Mouse (Mus musculus) forebrain, embryonic 14.5 days (tissue): ENCODE measurements at regions not wholly inside any gene's neighbourhood (a gene's known extent, or its start where the extent isn't known, plus 50 kb on each side); places are given as distances from the start of the nearest gene placed in this dataset.
A peak's percentile ranks its signal among the peaks of the same experiment; 100 is the strongest.

ENCODE experiments used
- ATAC-seq: fragments of 200-750 bp; cut with Nextera tagmentation; 2 replicates; pipeline ENCODE4 v1.8.0; 2017; ENCODE audit warnings: mild to moderate bottlenecking, moderate library complexity
- DNase-seq: peaks from one replicate; pipeline ENCODE4 v3.0.0-alpha.2; 2015; ENCODE audit warnings: low spot score
- H3K27ac ChIP-seq: fragments of 300-500 bp; sonication (generic); 2 replicates; pipeline ENCODE4 v1.5.1; 2014; ENCODE audit warnings: low read depth, mild to moderate bottlenecking, control low read depth, low read length, moderate library complexity
- H3K27me3 ChIP-seq: fragments of 300-500 bp; sonication (generic); replicated peaks from 2 replicates; pipeline ENCODE4 v1.6.1; 2014; ENCODE audit warnings: low read length, control low read depth, mixed read lengths; ENCODE audit not compliant: control insufficient read depth, insufficient read depth
- H3K36me3 ChIP-seq: fragments of 300-500 bp; sonication (generic); 2 replicates; pipeline ENCODE4 v1.6.1; 2014; ENCODE audit warnings: low read length, control low read depth; ENCODE audit not compliant: control insufficient read depth, insufficient read depth
- H3K4me1 ChIP-seq: fragments of 300-500 bp; sonication (generic); 2 replicates; pipeline ENCODE4 v1.6.1; 2014; ENCODE audit warnings: antibody characterized with exemption, low read length, control low read depth; ENCODE audit not compliant: control insufficient read depth, insufficient read depth
- H3K4me2 ChIP-seq: fragments of 300-500 bp; sonication (generic); 2 replicates; pipeline ENCODE4 v1.6.1; 2014; ENCODE audit warnings: mild to moderate bottlenecking, control low read depth, low read length
- H3K4me3 ChIP-seq: fragments of 300-500 bp; sonication (generic); 2 replicates; pipeline ENCODE4 v1.5.1; 2014; ENCODE audit warnings: low read depth, low read length, control low read depth
- H3K9ac ChIP-seq: fragments of 300-500 bp; sonication (generic); 2 replicates; pipeline ENCODE4 v1.6.1; 2014; ENCODE audit warnings: mild to moderate bottlenecking, low read length, control low read depth, moderate library complexity
- H3K9me3 ChIP-seq: fragments of 300-500 bp; sonication (generic); replicated peaks from 2 replicates; pipeline ENCODE4 v1.6.1; 2016; ENCODE audit warnings: low read length, control low read depth, mixed read lengths; ENCODE audit not compliant: control insufficient read depth
- WGBS: fragments of 180-500 bp; shearing (Covaris S2); extraction: QIAGEN DNeasy Blood & Tissue Kit; methylation state at CpG from one replicate; pipeline ENCODE4 v1.1.7; 2014; 5-methylcytosine and 5-hydroxymethylcytosine counted together

DNA sequence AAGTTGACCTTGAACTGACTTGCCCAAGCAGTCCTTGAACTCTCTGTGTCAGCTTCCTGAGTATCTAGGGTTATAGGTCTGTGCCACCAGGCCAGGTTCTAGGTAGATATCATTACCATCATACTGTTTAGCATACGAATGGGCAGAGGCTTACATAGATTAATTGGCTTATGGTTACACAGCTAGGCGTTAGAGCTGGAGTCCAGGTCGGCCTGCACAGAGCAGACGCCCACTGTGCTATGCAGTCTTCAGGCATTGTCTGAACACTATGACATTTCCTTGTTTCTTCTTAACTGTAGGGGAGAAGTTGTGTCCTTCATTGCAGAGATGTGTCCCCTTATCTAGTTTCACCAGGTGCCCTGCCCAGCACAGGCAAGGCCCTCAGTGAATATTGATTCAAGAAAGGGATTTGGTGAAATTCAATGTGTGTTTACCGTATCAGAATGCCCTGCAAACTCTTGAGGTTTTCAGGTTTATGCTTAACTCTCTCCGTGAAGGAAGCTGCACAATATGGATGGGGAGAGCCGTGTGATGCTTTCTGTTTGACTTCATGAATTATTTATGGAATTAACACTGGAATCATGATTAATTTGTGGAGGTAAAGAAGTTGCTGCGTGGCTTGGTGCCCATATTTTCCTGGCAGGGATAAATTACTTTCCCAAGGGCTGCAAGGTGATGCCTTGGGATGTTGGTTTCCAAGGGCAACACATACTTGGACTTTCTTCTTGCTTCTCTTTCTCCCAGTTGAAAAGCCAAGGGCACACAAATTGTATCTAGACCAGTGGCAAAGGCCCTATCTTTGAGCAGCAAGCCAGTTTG, 78.7 kb upstream of the Pcdh8 start:
- Histone ChIP-seq H3K36me3 (no peaks in the 10 kb centered on the region), H3K4me2 (no peak overlapping the region), H3K27me3 (no peaks in the 10 kb centered on the region), H3K4me1 (peaks cover 20% of the 10 kb centered on the region), H3K9me3 (no peaks in the 10 kb centered on the region), H3K9ac (no peak overlapping the region), H3K4me3 (no peak overlapping the region), H3K27ac (peak overlapping the region; percentile 58)
- peak; percentile 47 for ATAC-seq
- 20% methylated on average over 8 of the region's 8 CpGs for WGBS
- peak; percentile 83 for DNase-seq

GRCm38 (mm10) chr14:79848116-79848515, 77.0 kb upstream of the Pcdh8 start:
- H3K36me3 ChIP-seq = no peaks in the 10 kb centered on the region
- H3K4me2 ChIP-seq = no peak overlapping the region
- WGBS = 91% methylated on average over 4 of the region's 4 CpGs
- DNase-seq (no peak), ATAC-seq (no peak)
- no peak overlapping the region for H3K4me3 ChIP-seq
- H3K4me1 ChIP-seq = peaks cover 23% of the 10 kb centered on the region
- H3K27me3 ChIP-seq = no peaks in the 10 kb centered on the region
- no peak overlapping the region for H3K9ac ChIP-seq
- H3K9me3 ChIP-seq = no peaks in the 10 kb centered on the region
- no peak overlapping the region for H3K27ac ChIP-seq

- Histone ChIP-seq H3K36me3 (no peaks in the 10 kb centered on the region), H3K4me2 (no peak overlapping the region), H3K9me3 (no peaks in the 10 kb centered on the region), H3K4me1 (peaks cover 8% of the 10 kb centered on the region; the same call in 1 of the 2 replicates), H3K4me3 (no peak overlapping the region), H3K27me3 (no peaks in the 10 kb centered on the region), H3K9ac (no peak overlapping the region), H3K27ac (no peak overlapping the region)
- no peak for DNase-seq
- 65% methylated on average over 5 of the region's 5 CpGs for WGBS
- ATAC-seq = no peak
These were observed 73.2 kb upstream of the Pcdh8 start for GRCm38 (mm10) chr14:79844306-79844705.

DNA sequence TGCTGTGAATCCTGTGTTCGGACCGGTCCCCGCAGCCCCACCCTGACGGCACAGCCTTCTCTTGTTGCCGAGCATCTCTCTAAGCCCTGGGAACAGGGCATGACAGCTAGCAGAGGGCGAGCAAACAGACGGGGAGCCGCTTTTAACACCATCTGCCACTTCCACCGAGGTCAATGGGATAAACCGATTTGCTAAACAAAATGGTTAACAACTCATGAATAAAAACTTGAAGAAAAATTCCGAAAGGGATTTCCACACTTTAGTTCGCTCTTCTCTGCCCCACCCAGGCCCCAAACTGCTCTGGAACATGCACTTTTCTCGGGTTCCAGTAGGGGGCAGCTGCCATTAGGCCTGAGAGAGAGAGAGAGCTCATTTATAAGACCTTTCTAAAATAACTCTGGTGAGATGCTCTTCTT, 72.0 kb upstream of the Pcdh8 start:
- DNase-seq (peak; percentile 77), ATAC-seq (peak; percentile 90)
- no peaks in the 10 kb centered on the region for H3K36me3 ChIP-seq
- H3K27ac ChIP-seq = peak overlapping the region; percentile 39; the same call in 1 of the 2 replicates
- 6% methylated on average over 13 of the region's 13 CpGs for WGBS
- no peak overlapping the region for H3K4me2 ChIP-seq
- no peaks in the 10 kb centered on the region for H3K9me3 ChIP-seq
- H3K27me3 ChIP-seq = no peaks in the 10 kb centered on the region
- peak overlapping the region; percentile 29; the same call in 1 of the 2 replicates for H3K9ac ChIP-seq
- H3K4me1 ChIP-seq = peaks cover 8% of the 10 kb centered on the region; the same call in 1 of the 2 replicates
- H3K4me3 ChIP-seq = no peak overlapping the region

DNA sequence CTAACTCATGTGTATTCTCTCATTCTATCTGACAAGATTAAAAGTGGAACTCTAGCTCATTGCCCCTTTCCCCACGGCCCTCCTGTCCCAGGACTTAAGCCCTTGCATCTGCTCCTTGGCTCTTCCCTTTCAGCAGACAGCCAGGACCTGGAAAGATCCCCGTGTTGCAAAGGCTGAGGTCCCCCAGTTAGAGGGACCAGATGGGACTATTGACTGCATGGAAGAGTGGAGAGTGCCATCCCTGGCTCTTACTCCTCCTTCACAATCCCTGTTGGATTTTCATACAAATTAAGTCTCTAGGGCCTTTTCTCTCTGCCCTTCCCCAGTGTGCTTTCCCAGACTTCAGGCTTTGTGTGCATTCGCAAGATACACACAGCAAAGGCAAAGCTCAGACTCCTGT, 71.6 kb upstream of the Pcdh8 start:
- Histone ChIP-seq H3K4me3 (no peak overlapping the region), H3K4me2 (no peak overlapping the region), H3K9ac (peak overlapping the region; percentile 29; the same call in 1 of the 2 replicates), H3K36me3 (no peaks in the 10 kb centered on the region), H3K27ac (peak overlapping the region; percentile 39; the same call in 1 of the 2 replicates), H3K27me3 (no peaks in the 10 kb centered on the region), H3K9me3 (no peaks in the 10 kb centered on the region), H3K4me1 (peaks cover 8% of the 10 kb centered on the region; the same call in 1 of the 2 replicates)
- no peak for DNase-seq
- peak; percentile 73 for ATAC-seq
- 26% methylated on average over 3 of the region's 3 CpGs for WGBS

DNA sequence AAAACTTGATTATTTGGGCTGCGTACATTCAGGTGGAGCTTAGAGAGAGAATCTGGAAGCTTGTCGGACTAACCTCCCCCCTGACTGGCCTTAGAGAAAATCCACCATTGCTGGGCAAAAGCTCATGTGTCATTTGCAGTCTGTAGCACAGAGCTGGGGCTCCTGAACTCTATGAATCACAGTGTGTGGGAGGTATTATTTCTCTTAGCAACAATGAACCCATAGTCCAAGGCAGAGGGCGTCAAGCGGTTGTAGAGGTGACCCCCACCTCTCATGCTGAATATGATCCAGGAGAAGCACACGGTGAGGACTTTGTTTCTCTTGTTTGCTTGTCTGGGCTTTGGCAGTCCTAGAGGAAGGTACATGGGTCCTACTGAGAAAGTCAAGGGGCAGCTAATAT, 66.0 kb upstream of the Pcdh8 start:
- WGBS = 48% methylated on average over 5 of the region's 5 CpGs
- ATAC-seq = no peak

DNA sequence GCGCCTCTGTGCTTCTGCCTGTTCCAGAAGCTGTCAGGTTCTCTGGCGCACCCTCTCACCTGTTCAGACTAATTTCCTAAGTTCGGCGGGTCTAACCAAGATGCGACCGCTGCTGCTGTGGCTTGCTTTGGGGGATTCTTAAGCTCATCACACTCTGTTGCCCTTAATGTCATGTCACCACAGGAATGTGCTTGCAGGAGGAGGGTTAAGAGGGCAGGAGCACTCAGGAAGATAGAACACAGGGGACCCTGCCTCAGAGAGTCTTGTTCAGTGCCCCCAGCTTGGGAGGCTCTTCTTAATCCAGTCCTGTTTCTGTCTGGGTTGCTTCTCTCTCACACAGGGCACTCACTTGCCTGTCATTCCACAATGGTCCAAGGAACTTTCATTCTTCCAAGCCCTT, 65.1 kb upstream of the Pcdh8 start:
- no peaks in the 10 kb centered on the region; the same call in 1 of the 2 replicates for H3K4me1 ChIP-seq
- H3K4me3 ChIP-seq = no peak overlapping the region
- WGBS = 99% methylated on average over 5 of the region's 6 CpGs
- no peak overlapping the region for H3K27ac ChIP-seq
- DNase-seq (no peak), ATAC-seq (no peak)
- no peak overlapping the region for H3K4me2 ChIP-seq
- H3K36me3 ChIP-seq = no peaks in the 10 kb centered on the region
- no peaks in the 10 kb centered on the region for H3K9me3 ChIP-seq
- no peaks in the 10 kb centered on the region for H3K27me3 ChIP-seq
- no peak overlapping the region for H3K9ac ChIP-seq

More for the DNA sequence above, 66.0 kb upstream of the Pcdh8 start:
- Histone ChIP-seq H3K4me2 (no peak overlapping the region), H3K27ac (no peak overlapping the region), H3K9me3 (no peaks in the 10 kb centered on the region), H3K4me1 (no peaks in the 10 kb centered on the region; the same call in 1 of the 2 replicates), H3K9ac (no peak overlapping the region), H3K27me3 (no peaks in the 10 kb centered on the region), H3K36me3 (no peaks in the 10 kb centered on the region), H3K4me3 (no peak overlapping the region)
- DNase-seq = no peak

DNA sequence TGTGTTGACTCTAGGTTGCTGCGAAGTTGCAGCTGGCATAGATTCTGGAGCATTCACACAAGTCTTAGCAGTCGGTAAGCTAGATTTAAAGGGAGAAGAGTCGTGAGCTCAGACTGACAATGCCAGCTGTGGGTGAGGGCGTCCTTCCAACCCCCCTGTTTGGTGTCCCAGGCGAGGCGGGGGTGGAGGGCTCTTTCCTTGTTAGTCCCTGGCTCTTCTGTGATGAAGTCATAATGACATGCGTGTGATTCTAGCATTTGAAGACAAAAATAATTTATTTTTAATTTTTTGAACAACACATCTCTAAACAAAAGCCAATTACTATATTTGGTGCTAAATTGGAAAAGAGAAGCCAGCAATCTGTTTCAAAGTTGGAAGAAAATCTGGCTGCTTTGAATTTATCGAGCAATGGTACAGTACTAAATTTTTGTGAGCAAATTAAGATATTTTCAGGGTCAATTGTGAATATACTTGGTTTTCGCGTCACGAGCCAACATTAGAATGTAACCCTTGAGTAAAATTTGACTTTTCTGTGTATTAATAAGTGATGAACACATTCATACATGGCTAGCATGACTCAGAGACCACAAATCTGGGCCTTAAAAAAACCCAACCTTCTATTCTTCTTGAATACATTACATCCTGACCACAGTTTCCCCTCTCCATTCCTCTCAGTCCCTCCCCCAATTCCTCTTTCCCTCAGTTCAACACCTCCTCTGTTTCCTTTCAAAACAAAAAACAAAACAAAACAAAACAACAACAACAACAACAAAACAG, 53.7 kb upstream of the Pcdh8 start:
- Histone ChIP-seq H3K4me1 (peaks cover 22% of the 10 kb centered on the region), H3K4me3 (no peak overlapping the region), H3K27ac (no peak overlapping the region), H3K9me3 (no peaks in the 10 kb centered on the region), H3K9ac (no peak overlapping the region), H3K4me2 (no peak overlapping the region), H3K27me3 (no peaks in the 10 kb centered on the region), H3K36me3 (no peaks in the 10 kb centered on the region)
- WGBS = 84% methylated on average over 11 of the region's 11 CpGs
- no peak for DNase-seq
- no peak for ATAC-seq
